Mouse (Mus musculus) forebrain, embryonic 15.5 days (tissue): ENCODE measurements at regions not wholly inside any gene's neighbourhood (a gene's known extent, or its start where the extent isn't known, plus 50 kb on each side); places are given as distances from the start of the nearest gene placed in this dataset.

Source experiments
- ATAC-seq: fragments of 200-750 bp; cut with Nextera tagmentation; replicated peaks from 2 replicates; pipeline ENCODE4 v1.8.0; 2017; ENCODE audit warnings: mild to moderate bottlenecking, moderate TSS enrichment, moderate library complexity
- H3K27ac ChIP-seq: fragments of 300-500 bp; sonication (generic); replicated peaks from 2 replicates; pipeline ENCODE4 v1.5.1; 2015; ENCODE audit warnings: mild to moderate bottlenecking, inconsistent platforms
- H3K27me3 ChIP-seq: fragments of 300-500 bp; sonication (generic); 2 replicates; pipeline ENCODE4 v1.6.1; 2015; ENCODE audit warnings: inconsistent platforms
- H3K36me3 ChIP-seq: fragments of 300-500 bp; sonication (generic); 2 replicates; pipeline ENCODE4 v1.6.1; 2015; ENCODE audit warnings: mild to moderate bottlenecking, inconsistent platforms
- H3K4me1 ChIP-seq: fragments of 300-500 bp; sonication (generic); 2 replicates; pipeline ENCODE4 v1.6.1; 2015; ENCODE audit warnings: inconsistent platforms
- H3K4me2 ChIP-seq: fragments of 300-500 bp; sonication (generic); replicated peaks from 2 replicates; pipeline ENCODE4 v1.6.1; 2015; ENCODE audit warnings: mild to moderate bottlenecking, inconsistent platforms
- H3K4me3 ChIP-seq: fragments of 300-500 bp; sonication (generic); 2 replicates; pipeline ENCODE4 v1.5.1; 2015; ENCODE audit warnings: mild to moderate bottlenecking, inconsistent platforms
- H3K9ac ChIP-seq: fragments of 300-500 bp; sonication (generic); replicated peaks from 2 replicates; pipeline ENCODE4 v1.6.1; 2015; ENCODE audit warnings: mild to moderate bottlenecking, inconsistent platforms
- H3K9me3 ChIP-seq: fragments of 300-500 bp; sonication (generic); 2 replicates; pipeline ENCODE4 v1.6.1; 2016; ENCODE audit warnings: inconsistent platforms
- WGBS: fragments of 180-500 bp; shearing (Covaris S2); methylation state at CpG from one replicate; pipeline ENCODE4 v1.1.7; 2015; ENCODE audit warnings: mixed read lengths; 5-methylcytosine and 5-hydroxymethylcytosine counted together

DNA sequence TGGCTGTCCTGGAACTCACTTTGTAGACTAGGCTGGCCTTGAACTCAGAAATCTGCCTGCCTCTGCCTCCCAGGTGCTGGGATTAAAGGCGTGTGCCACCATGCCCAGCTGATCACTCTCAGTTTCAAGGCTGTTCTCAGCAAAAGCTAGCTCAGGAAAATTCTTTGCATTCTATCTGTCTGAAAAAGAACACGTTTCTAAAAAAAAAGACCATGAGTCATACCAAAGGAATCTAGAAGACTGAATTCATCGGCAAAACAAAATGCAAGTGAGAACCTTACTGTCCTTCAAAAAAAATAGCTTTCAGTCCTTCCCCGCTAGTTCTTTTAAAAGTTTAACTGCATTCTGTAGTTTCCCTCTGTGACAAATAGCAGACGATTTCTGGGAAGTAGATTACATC, 596.3 kb upstream of the Syt1 start:
- Histone ChIP-seq H3K36me3 (no peaks in the 10 kb centered on the region), H3K4me1 (no peaks in the 10 kb centered on the region), H3K27ac (no peak overlapping the region), H3K9me3 (no peaks in the 10 kb centered on the region), H3K4me3 (no peak overlapping the region), H3K4me2 (no peak overlapping the region), H3K9ac (no peak overlapping the region), H3K27me3 (no peaks in the 10 kb centered on the region)
- ATAC-seq: no peak
- WGBS: 70% methylated on average over 5 of the region's 5 CpGs

DNA sequence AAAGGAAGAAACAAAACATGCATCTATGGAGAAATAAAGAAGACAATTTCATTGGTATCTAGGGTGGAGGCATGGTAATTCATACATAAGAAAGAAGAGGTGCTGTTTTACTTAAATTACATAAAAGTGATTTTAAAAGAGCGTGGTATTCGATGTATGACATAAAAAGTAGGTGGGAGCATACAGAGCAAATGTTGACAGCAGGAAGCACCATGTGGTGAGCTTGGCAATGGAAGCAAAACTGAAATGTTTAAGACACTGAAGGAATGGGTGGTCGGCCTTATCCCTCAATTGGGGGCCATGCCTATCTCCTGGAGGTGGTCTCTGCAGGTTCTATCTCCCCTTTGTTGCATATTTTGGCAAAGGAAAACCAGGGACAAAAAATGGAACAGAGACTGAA, 592.5 kb upstream of the Syt1 start:
- WGBS: 76% methylated on average over 3 of the region's 3 CpGs
- H3K9me3 ChIP-seq: no peaks in the 10 kb centered on the region
- H3K4me3 ChIP-seq: no peak overlapping the region
- H3K4me2 ChIP-seq: no peak overlapping the region
- no peaks in the 10 kb centered on the region for H3K36me3 ChIP-seq
- H3K27ac ChIP-seq: no peak overlapping the region
- no peaks in the 10 kb centered on the region for H3K27me3 ChIP-seq
- H3K4me1 ChIP-seq: no peaks in the 10 kb centered on the region
- no peak overlapping the region for H3K9ac ChIP-seq
- ATAC-seq: no peak

DNA sequence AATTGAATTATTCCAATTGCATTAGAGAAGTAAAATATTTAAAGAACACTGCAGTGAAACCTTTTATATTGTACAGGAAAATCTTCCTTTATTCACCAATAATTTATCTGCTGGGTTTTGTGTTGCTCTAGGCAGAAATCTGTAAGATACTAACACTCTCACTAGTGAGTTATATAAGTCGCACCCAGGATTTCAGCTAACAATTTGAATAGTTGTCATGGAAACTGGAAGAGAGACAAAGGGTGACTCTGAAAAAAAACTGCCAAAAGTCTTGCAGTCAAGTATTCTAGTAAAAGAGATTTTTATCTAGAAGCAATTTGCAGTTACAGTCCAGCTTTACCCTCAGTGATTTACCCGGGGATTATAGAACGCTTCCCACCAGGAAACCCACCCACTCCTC, 587.8 kb upstream of the Syt1 start:
- H3K4me1 ChIP-seq: no peaks in the 10 kb centered on the region
- H3K27ac ChIP-seq: no peak overlapping the region
- H3K9me3 ChIP-seq: no peaks in the 10 kb centered on the region
- H3K4me3 ChIP-seq: no peak overlapping the region
- H3K4me2 ChIP-seq: no peak overlapping the region
- WGBS: 19% methylated on average over 3 of the region's 3 CpGs
- no peak for ATAC-seq
- H3K9ac ChIP-seq: no peak overlapping the region
- no peaks in the 10 kb centered on the region for H3K36me3 ChIP-seq
- H3K27me3 ChIP-seq: no peaks in the 10 kb centered on the region

DNA sequence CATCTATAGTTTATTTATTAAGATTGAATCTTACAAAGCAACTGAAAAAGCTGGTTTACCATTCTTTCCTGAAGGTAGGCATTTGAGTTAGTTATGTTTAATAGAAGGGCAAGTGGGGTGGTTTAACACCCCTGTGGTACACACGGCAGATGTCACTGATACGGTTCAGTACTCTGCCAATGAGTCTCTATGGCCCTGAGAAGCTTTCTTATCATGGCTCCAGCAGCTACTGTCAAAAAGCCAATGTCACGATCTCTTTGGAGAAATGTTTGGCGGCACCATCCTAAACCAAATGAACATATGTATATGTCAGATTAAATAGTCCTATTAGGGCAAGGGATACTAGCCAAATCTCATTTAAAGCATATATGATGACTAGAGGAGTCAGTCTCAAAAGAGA, 562.4 kb upstream of the Syt1 start:
- Histone ChIP-seq H3K27ac (no peak overlapping the region), H3K4me3 (no peak overlapping the region)
- WGBS: 92% methylated on average over 4 of the region's 4 CpGs

DNA sequence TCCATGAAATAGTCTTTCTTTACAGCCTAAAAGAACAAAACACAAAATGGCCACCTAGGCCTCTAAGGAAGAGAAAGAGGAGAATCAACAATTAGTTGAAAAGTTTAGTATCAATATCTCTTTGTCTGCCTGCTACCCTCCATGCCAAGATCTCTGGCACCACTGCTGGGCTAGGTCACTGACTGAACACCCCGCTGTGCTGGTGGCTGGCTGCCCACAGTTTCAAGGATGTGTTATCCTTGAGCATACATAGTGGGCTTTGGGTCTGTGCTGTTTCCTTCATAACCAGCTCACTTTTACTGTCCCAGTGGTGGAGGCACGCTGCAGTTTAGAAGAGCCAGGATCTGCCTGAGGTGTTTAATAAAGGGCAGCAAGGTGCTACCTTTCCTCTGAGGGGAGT, 559.0 kb upstream of the Syt1 start:
- WGBS: 87% methylated on average over 2 of the region's 2 CpGs
- ATAC-seq: no peak
- Histone ChIP-seq H3K27me3 (no peaks in the 10 kb centered on the region), H3K36me3 (no peaks in the 10 kb centered on the region), H3K9me3 (no peaks in the 10 kb centered on the region), H3K4me2 (no peak overlapping the region), H3K27ac (no peak overlapping the region), H3K4me3 (no peak overlapping the region), H3K9ac (no peak overlapping the region), H3K4me1 (no peaks in the 10 kb centered on the region)

More for the DNA sequence above, 562.4 kb upstream of the Syt1 start:
- H3K9ac ChIP-seq: no peak overlapping the region
- ATAC-seq: no peak
- no peaks in the 10 kb centered on the region for H3K9me3 ChIP-seq
- H3K27me3 ChIP-seq: no peaks in the 10 kb centered on the region
- no peaks in the 10 kb centered on the region for H3K36me3 ChIP-seq
- H3K4me2 ChIP-seq: no peak overlapping the region
- no peaks in the 10 kb centered on the region for H3K4me1 ChIP-seq

DNA sequence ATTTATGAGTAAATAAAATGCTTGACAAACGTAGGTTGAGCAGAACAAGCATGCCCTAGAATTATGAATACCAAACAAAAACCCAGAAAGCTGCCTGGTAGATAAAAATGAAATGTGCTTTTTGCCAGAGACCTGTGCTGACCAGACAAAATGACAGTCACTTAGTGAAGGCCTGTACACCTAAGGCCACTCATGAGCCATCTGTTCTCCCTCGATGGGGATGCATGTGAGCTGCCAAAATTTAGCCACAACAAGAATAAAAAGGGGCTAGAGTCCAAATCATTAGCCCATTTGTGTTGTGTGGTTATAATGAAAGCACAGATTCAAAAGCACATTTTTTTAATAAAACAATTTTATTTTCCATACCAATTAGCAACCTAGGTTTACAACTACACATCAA, 555.9 kb upstream of the Syt1 start:
- H3K9ac ChIP-seq: no peak overlapping the region
- H3K4me2 ChIP-seq: no peak overlapping the region
- 54% methylated on average over 2 of the region's 2 CpGs for WGBS
- H3K9me3 ChIP-seq: no peaks in the 10 kb centered on the region
- no peak overlapping the region for H3K4me3 ChIP-seq
- H3K27me3 ChIP-seq: no peaks in the 10 kb centered on the region
- H3K27ac ChIP-seq: no peak overlapping the region
- 0 out of 2 replicates have a peak, but pooled peaks cover under 1% of the 10 kb centered on the region for H3K4me1 ChIP-seq
- H3K36me3 ChIP-seq: no peaks in the 10 kb centered on the region
- no peak for ATAC-seq

DNA sequence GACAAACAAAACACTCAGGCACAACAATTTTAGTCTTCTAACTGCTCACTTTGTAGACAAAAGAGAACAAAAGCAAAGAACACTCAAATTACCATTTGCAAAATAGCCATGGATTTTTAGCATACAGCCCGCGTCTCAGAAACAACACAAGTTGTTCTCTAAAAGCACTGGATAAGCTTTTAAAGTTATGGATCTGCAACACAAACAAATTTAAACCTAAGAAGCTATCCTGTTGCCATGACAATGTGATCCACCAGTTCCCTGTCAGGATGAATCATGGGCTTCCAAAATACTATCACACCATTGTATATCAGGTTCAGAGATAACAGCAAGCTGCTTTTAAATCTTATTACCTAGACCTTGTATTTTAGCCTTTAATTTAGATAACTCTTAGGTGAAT, 550.9 kb upstream of the Syt1 start:
- peaks cover 8% of the 10 kb centered on the region; the same call in 1 of the 2 replicates for H3K4me1 ChIP-seq
- no peak overlapping the region for H3K4me3 ChIP-seq
- H3K36me3 ChIP-seq: no peaks in the 10 kb centered on the region
- H3K9me3 ChIP-seq: no peaks in the 10 kb centered on the region
- H3K4me2 ChIP-seq: no peak overlapping the region
- WGBS: 44% methylated on average over 2 of the region's 2 CpGs
- ATAC-seq: no peak
- no peak overlapping the region for H3K27ac ChIP-seq
- H3K9ac ChIP-seq: no peak overlapping the region
- H3K27me3 ChIP-seq: no peaks in the 10 kb centered on the region

DNA sequence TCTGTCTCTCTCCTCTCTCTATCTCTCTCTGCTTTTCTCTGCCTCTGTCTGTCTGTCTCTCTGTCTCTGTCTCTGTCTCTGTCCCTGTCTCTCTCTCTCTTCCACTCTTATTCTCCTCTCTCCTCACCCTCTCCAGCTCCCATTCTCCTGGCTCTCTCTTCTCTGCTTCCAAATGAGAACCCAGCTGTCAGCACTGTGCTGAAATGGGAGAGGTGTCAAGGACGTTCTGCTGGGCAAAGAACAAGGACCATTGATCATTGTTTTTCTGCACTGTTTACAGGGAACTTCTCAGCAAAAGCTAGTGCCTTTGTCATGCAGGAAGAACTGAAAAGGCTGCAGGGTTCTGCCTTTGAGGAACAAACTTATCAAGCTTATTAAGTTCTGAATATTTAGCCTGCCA, 550.3 kb upstream of the Syt1 start:
- Histone ChIP-seq H3K4me2 (no peak overlapping the region), H3K27me3 (no peaks in the 10 kb centered on the region), H3K4me3 (no peak overlapping the region), H3K36me3 (no peaks in the 10 kb centered on the region), H3K27ac (no peak overlapping the region), H3K4me1 (peaks cover 8% of the 10 kb centered on the region; the same call in 1 of the 2 replicates), H3K9me3 (no peaks in the 10 kb centered on the region), H3K9ac (no peak overlapping the region)
- no peak for ATAC-seq
- WGBS: 3% methylated on average over 1 of the region's 1 CpGs

DNA sequence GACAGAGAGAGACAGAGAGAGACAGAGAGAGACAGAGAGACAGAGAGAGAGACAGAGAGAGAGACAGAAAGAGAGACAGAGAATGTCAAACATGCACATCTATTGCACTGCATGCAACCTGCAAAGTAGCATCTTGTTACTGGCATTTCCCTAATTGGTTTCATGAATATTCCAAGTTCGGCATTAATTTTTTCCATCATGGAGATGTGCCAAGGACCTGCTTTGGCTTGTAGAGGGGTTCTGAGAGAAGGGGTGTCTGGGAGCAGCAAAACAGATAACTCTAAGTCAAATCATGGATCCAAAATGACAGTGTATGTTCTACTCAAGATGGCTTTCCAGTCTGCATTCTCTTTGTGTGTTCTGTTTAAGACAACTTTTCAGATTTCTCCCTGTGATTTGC, 532.5 kb upstream of the Syt1 start:
- Histone ChIP-seq H3K9me3 (no peaks in the 10 kb centered on the region), H3K4me3 (no peak overlapping the region), H3K4me2 (no peak overlapping the region), H3K4me1 (no peaks in the 10 kb centered on the region), H3K9ac (no peak overlapping the region), H3K27me3 (no peaks in the 10 kb centered on the region), H3K36me3 (no peaks in the 10 kb centered on the region), H3K27ac (no peak overlapping the region)
- no peak for ATAC-seq
- WGBS: 33% methylated on average over 1 of the region's 1 CpGs

DNA sequence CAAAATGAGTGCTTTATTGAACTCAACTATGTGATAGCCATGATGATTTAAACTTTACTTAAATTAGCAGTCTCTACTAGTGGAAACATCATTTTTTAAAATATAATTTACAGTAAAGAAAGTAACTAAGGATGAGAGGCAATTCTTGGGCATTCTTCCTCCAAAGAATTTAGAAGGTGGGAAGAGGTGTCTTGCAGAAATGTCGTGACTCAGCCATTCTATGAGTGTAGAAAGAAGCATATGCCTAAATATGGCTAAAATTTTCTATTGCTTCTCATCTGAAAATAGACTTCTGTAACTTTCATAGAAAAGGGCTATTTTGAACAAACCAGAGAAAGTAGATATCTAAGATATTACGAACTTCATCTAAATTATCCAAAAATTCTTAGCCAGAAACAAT, 529.4 kb upstream of the Syt1 start:
- Histone ChIP-seq H3K9ac (no peak overlapping the region), H3K36me3 (no peaks in the 10 kb centered on the region), H3K4me1 (no peaks in the 10 kb centered on the region), H3K4me2 (no peak overlapping the region), H3K9me3 (no peaks in the 10 kb centered on the region), H3K4me3 (no peak overlapping the region), H3K27me3 (no peaks in the 10 kb centered on the region), H3K27ac (no peak overlapping the region)
- no peak for ATAC-seq
- WGBS: 84% methylated on average over 2 of the region's 2 CpGs

DNA sequence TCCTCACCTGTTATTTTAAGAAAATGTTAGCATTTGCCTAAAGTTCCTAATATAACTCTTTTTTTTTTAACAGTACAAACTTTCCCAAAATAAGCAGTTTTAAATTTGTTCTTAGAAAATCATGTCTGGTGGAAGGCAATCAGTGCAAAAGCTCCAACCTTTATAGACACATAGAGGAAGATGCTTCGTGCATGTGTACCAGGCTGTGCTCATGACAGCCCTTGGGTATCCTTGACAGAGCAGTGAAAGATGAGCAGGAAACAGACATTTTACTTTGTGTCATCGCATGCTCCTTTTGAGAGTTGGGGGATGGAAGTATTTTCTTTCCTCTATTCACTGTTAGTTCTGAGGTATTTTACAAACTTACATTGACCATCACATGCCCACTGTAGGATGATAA, 517.3 kb upstream of the Syt1 start:
- Histone ChIP-seq H3K9me3 (no peaks in the 10 kb centered on the region), H3K4me2 (no peak overlapping the region), H3K27ac (no peak overlapping the region), H3K9ac (no peak overlapping the region), H3K36me3 (no peaks in the 10 kb centered on the region), H3K4me1 (no peaks in the 10 kb centered on the region), H3K27me3 (no peaks in the 10 kb centered on the region), H3K4me3 (no peak overlapping the region)
- WGBS: 92% methylated on average over 2 of the region's 2 CpGs
- no peak for ATAC-seq

DNA sequence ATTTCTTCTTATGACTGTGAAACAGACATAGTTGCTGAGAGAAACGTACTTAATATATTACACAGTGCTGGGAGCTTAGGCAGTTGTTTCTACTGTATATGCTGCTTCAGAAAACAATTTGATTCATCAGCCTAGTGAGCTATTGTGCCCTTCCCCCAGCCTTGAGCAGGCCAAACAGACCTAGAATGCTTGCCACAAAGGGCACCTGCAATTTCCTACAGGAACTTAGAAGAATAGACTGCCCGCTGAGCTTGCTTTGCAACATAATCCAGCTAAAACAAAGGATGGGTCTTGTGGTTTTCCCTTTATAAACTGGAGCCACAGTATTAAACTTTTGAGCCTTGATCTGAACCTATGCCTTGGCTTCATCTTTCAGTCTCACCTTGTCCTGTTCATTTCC, 510.9 kb upstream of the Syt1 start:
- Histone ChIP-seq H3K36me3 (no peaks in the 10 kb centered on the region), H3K4me2 (no peak overlapping the region), H3K27ac (no peak overlapping the region), H3K4me1 (no peaks in the 10 kb centered on the region), H3K9me3 (no peaks in the 10 kb centered on the region), H3K4me3 (no peak overlapping the region), H3K9ac (no peak overlapping the region), H3K27me3 (no peaks in the 10 kb centered on the region)
- WGBS: 14% methylated on average over 2 of the region's 2 CpGs
- no peak for ATAC-seq

DNA sequence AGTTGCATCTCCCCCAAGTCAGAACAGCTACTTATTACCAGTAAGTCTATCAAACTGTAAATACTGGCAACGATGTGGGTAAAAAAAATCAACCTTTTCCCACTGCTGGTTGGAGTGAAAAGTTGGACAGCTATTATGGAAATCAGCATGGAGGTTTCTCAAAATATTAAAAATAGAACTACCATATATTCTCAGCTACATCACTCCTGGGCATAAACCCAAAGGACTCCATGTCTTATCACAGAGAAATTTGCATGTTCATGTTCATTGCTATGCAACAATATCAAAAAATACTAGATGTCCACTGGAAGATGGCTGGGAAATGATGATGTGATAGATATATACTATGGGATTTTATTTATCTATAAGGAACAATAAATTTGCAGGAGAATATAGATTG, 506.9 kb upstream of the Syt1 start:
- H3K27ac ChIP-seq: no peak overlapping the region
- H3K4me1 ChIP-seq: no peaks in the 10 kb centered on the region
- H3K4me3 ChIP-seq: no peak overlapping the region
- 79% methylated on average over 1 of the region's 1 CpGs for WGBS
- H3K4me2 ChIP-seq: no peak overlapping the region
- H3K36me3 ChIP-seq: no peaks in the 10 kb centered on the region
- ATAC-seq: no peak
- H3K9me3 ChIP-seq: no peaks in the 10 kb centered on the region
- no peak overlapping the region for H3K9ac ChIP-seq
- H3K27me3 ChIP-seq: no peaks in the 10 kb centered on the region
